Mouse (Mus musculus) CH12.LX (cell line): ENCODE data around the gene A2m. TPM values are rescaled to one million over a fixed set of nuclear protein-coding genes. Genes with fewer than 3 reads are reported as not detected.

Experiments
- DNase-seq: peaks from one replicate; pipeline ENCODE4 v3.0.0-alpha.2; 2013; ENCODE audit errors: extremely low read depth
- H3K27ac ChIP-seq: 2 replicates; pipeline ENCODE4 v1.5.1; 2012; ENCODE audit warnings: low read depth, mild to moderate bottlenecking, control low read depth, moderate library complexity; ENCODE audit not compliant: insufficient read depth
- H3K27me3 ChIP-seq: replicated peaks from 2 replicates; pipeline ENCODE3; 2012; ENCODE audit warnings: inconsistent platforms
- H3K36me3 ChIP-seq, 2 experiments: replicated peaks in 1 of 2; 2 replicates each; pipeline versions ENCODE3 to v1.6.1; 2012; ENCODE audit warnings: inconsistent platforms in 1 of 2, low read length in 1 of 2, mild to moderate bottlenecking in 1 of 2, mixed read lengths in 1 of 2, moderate library complexity in 1 of 2; ENCODE audit not compliant: control insufficient read depth in 1 of 2, insufficient read depth in 1 of 2
- H3K4me1 ChIP-seq, 2 experiments: 2 replicates each; pipeline ENCODE4 v1.6.1; 2012; ENCODE audit warnings: inconsistent platforms in 1 of 2, moderate library complexity in 1 of 2; ENCODE audit not compliant: insufficient read depth in 2 of 2, control insufficient read depth in 1 of 2
- H3K4me2 ChIP-seq: 2 replicates; pipeline ENCODE4 v1.6.1; 2012; ENCODE audit warnings: low read depth, mild to moderate bottlenecking, control low read depth; ENCODE audit not compliant: poor library complexity, insufficient read depth, severe bottlenecking
- H3K4me3 ChIP-seq, 3 experiments: fragments of 150-350 bp in 1 of 3; sonication (generic) in 1 of 3; replicated peaks in 1 of 3; 2 replicates each; pipeline versions ENCODE3 to v1.5.1; 2011 to 2012; ENCODE audit warnings: low read depth in 2 of 3, low read length in 2 of 3, mild to moderate bottlenecking in 2 of 3, moderate library complexity in 2 of 3, control low read depth in 1 of 3, improper control_type of control experiment in 1 of 3, inconsistent platforms in 1 of 3, mixed read lengths in 1 of 3; ENCODE audit not compliant: poor library complexity in 1 of 3
- H3K79me2 ChIP-seq: replicated peaks from 2 replicates; pipeline ENCODE4 v1.6.1; 2012; ENCODE audit warnings: mild to moderate bottlenecking, moderate library complexity; ENCODE audit not compliant: control insufficient read depth, poor library complexity, insufficient read depth, severe bottlenecking; ENCODE audit errors: extremely low read depth
- H3K9ac ChIP-seq: 2 replicates; pipeline ENCODE4 v1.6.1; 2012; ENCODE audit warnings: low read depth, mild to moderate bottlenecking, control low read depth, moderate library complexity; ENCODE audit not compliant: insufficient read depth
- H3K9me3 ChIP-seq: replicated peaks from 2 replicates; pipeline ENCODE3; 2012; ENCODE audit warnings: low read length, inconsistent platforms, mixed read lengths
- MYC ChIP-seq: IDR thresholded peaks from 2 replicates; pipeline ENCODE4 v1.6.1; 2011; ENCODE audit warnings: low read depth, mild to moderate bottlenecking, improper control_type of control experiment, low read length
- RAD21 ChIP-seq: IDR thresholded peaks from 2 replicates; pipeline ENCODE4 v1.6.1; 2011; ENCODE audit warnings: low read depth, mild to moderate bottlenecking, low read length, improper control_type of control experiment, moderate library complexity
- RCOR1 ChIP-seq: conservative IDR thresholded peaks from 2 replicates; pipeline ENCODE4 v1.6.1; 2012; ENCODE audit warnings: low read depth, mild to moderate bottlenecking, inconsistent platforms, low read length, improper control_type of control experiment
- SIN3A ChIP-seq: IDR thresholded peaks from 2 replicates; pipeline ENCODE4 v1.6.1; 2012; ENCODE audit warnings: low read length, improper control_type of control experiment, inconsistent platforms
- TBP ChIP-seq: conservative IDR thresholded peaks from 2 replicates; pipeline ENCODE4 v1.6.1; 2011; ENCODE audit warnings: low read depth, low read length, improper control_type of control experiment
- TCF12 ChIP-seq: IDR thresholded peaks from 2 replicates; pipeline ENCODE4 v1.6.1; 2014; ENCODE audit warnings: low read depth, mild to moderate bottlenecking, inconsistent platforms, low read length, improper control_type of control experiment
- UBTF ChIP-seq: IDR thresholded peaks from 2 replicates; pipeline ENCODE4 v1.6.1; 2012; ENCODE audit warnings: low read depth, mild to moderate bottlenecking, inconsistent platforms, low read length, improper control_type of control experiment, moderate library complexity
- USF2 ChIP-seq: conservative IDR thresholded peaks from 2 replicates; pipeline ENCODE4 v1.6.1; 2011; ENCODE audit warnings: low read depth, low read length, improper control_type of control experiment
- ZMIZ1 ChIP-seq: IDR thresholded peaks from 2 replicates; pipeline ENCODE4 v1.6.1; 2012; ENCODE audit warnings: low read depth, mild to moderate bottlenecking, inconsistent platforms, low read length, improper control_type of control experiment
- ZNF384 ChIP-seq: IDR thresholded peaks from 2 replicates; pipeline ENCODE4 v1.6.1; 2012; ENCODE audit warnings: low read depth, low read length, improper control_type of control experiment, inconsistent platforms
- dilution Hi-C: fragments of 300-500 bp; cut with MboI; formaldehyde crosslinking; loops from 2 replicates; pipeline ENCODE4 v1.14.3; 2020; ENCODE audit warnings: low sequenced_read_pairs; ENCODE audit not compliant: extremely low pct_unique_long_range_greater_than_20kb, extremely low pct_ligation_motif_present
- in situ Hi-C: fragments of 300-500 bp; cut with MboI; formaldehyde crosslinking; loops from 3 replicates; pipeline ENCODE4 v1.14.3; 2019; ENCODE audit warnings: low sequenced_read_pairs, low pct_ligation_motif_present, low pct_unique_long_range_greater_than_20kb, mixed read lengths
- polyA plus RNA-seq: library from polyadenylated mRNA; unstranded; fragments of >175 nt; gene quantifications from 2 replicates; pipeline ENCODE4 v1.2.1, GENCODE M21; 2012; ENCODE audit warnings: low read depth; ENCODE audit not compliant: insufficient read length
- total RNA-seq, 2 experiments: library from RNA; depleted of rRNA; stranded (reverse); fragments of 300-350 nt in 1 of 2; fragments of >200 nt in 1 of 2; gene quantifications; 2 replicates each; pipeline ENCODE4 v1.2.3; 2012 to 2014

Gene A2m
- total and polyA plus RNA-seq, 3 experiments, result not detected

DNA sequence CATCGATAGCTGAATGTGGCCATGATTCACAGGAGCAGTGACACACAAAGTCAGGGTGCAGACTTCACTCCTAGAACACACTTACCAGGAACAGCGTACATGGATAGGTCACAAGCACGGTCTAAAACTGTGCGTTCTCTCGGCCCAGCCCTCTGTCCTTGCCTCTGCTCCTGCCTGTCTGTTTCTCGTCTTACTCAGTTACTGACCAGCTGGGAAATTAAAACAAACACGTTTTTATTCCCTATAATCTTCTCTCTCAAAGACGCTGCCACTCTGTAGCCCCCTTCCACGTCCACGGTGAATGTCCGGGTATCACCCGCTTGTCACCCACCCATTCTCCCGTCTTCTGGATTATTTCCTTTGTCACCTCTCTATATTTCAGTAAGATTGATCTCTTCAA lies 656 bp upstream of the A2m start:
- Histone ChIP-seq H3K9ac (no peak overlapping the region), H3K9me3 (peaks cover 3% of the 10 kb centered on the region), H3K36me3 (no peaks in the 10 kb centered on the region), H3K4me1 (no peaks in the 10 kb centered on the region), H3K79me2 (no peaks in the 10 kb centered on the region), H3K27ac (no peak overlapping the region), H3K4me3 (no peak overlapping the region), H3K4me2 (no peak overlapping the region), H3K27me3 (peaks cover 79% of the 10 kb centered on the region)
- DNase-seq, result no peak
- TF ChIP-seq TCF12 (no peak), ZMIZ1 (no peak), RCOR1 (no peak)
- in situ Hi-C loops (no loop called here), dilution Hi-C loops (no loop called here)

DNA sequence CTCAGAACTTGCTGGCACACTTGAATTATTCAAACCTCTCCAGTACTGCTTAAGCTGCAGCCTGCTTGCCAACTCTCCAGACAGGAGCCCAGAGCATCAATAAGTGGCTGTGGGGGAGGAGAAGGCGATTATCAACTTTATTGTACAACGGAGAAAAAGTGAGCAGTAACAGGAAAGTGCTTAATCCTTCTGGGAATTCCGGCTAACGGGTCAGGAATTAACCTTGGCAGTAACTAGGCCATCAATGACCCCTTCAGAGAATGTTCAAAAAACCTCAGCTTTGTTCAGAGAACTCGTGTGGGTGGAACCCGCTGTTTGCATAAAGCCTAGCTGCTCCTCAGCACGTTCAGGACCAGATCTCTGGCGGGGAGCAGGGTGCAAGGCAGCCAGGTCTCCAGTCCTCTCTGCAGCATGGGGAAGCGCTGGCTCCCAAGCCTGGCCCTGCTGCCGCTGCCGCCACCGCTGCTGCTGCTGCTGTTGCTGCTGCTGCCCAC lies 749 bp downstream of the A2m start:
- no peak for DNase-seq
- H3K79me2 ChIP-seq, result no peaks in the 10 kb centered on the region
- H3K4me2 ChIP-seq, result no peak overlapping the region
- no peak overlapping the region for H3K4me3 ChIP-seq
- peaks cover 79% of the 10 kb centered on the region for H3K27me3 ChIP-seq
- no peak for TF ChIP-seq UBTF
- TF ChIP-seq MYC, result no peak
- TF ChIP-seq SIN3A, result no peak
- TF ChIP-seq TCF12, result no peak
- TF ChIP-seq, all 38 proteins: peak for 0
- H3K36me3 ChIP-seq, result no peaks in the 10 kb centered on the region
- in situ Hi-C loops (no loop called here), dilution Hi-C loops (no loop called here)
- H3K27ac ChIP-seq, result no peak overlapping the region
- H3K9ac ChIP-seq, result no peak overlapping the region
- peaks cover 3% of the 10 kb centered on the region for H3K9me3 ChIP-seq
- H3K4me1 ChIP-seq, result no peaks in the 10 kb centered on the region

DNA sequence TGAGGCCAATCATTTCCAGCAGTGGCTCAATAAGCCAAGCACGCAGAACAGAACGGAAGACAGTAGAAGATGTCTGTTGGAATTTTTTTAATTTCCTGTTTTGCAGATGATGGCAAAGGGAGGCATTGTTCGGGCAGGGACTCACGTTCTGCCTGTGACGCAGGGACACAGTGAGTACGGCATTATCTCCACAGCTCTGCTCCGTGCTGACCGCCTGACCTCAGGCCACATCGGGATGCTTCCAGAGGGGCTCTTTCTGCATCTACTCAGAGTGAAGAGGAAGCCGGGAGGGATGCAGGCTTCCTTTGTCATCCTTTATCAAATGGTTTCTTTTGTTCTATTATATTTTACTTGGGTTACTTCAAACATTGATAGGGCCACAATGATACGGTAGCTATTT lies 13.3 kb downstream of the A2m start:
- no peak for DNase-seq
- Histone ChIP-seq H3K27me3 (peaks cover 50% of the 10 kb centered on the region), H3K79me2 (no peaks in the 10 kb centered on the region), H3K4me2 (no peak overlapping the region), H3K9ac (no peak overlapping the region), H3K9me3 (no peaks in the 10 kb centered on the region), H3K27ac (no peak overlapping the region), H3K4me3 (no peak overlapping the region), H3K4me1 (no peaks in the 10 kb centered on the region), H3K36me3 (no peaks in the 10 kb centered on the region)
- in situ Hi-C loops, result no loop called here
- TF ChIP-seq ZNF384 (no peak), USF2 (no peak), RAD21 (no peak), TBP (no peak)
- dilution Hi-C loops, result no loop called here

Other genes with a start within 250 kb of the A2m start
- gene Iqsec3, start 161.7 kb upstream of the A2m start, total RNA-seq (2012; rRNA removed), result not detected in 2 replicates
- gene Iqsec3, start 161.7 kb upstream of the A2m start, total RNA-seq (2014; rRNA removed), result not detected in 2 replicates
- not detected in 2 replicates for gene Iqsec3, start 161.7 kb upstream of the A2m start, polyA plus RNA-seq
- gene Gm7298, start 97.6 kb downstream of the A2m start, total RNA-seq (2012; rRNA removed), result not detected in 2 replicates
- gene Gm7298, start 97.6 kb downstream of the A2m start, total RNA-seq (2014; rRNA removed), result not detected in 2 replicates
- not detected in 2 replicates for gene Gm7298, start 97.6 kb downstream of the A2m start, polyA plus RNA-seq
- not detected in 2 replicates for gene Mug1, start 203.2 kb downstream of the A2m start, total RNA-seq (2012; rRNA removed)
- not detected in 2 replicates for gene Mug1, start 203.2 kb downstream of the A2m start, total RNA-seq (2014; rRNA removed)
- gene Mug1, start 203.2 kb downstream of the A2m start, polyA plus RNA-seq, result not detected in 2 replicates